Mouse (Mus musculus) lung, adult 2 months (tissue): Measurements from ENCODE around the gene Poldip3. TPM values are rescaled to one million over a fixed set of nuclear protein-coding genes. Genes with fewer than 3 reads are reported as not detected.
A peak's percentile ranks its signal among the peaks of the same experiment; 100 is the strongest.

Experiments
- DNase-seq: peaks from one replicate; pipeline ENCODE4 v3.0.0; 2022
- H3K4me1 ChIP-seq: fragments of 200-500 bp; 2 replicates; pipeline ENCODE4 v1.6.1; 2011; ENCODE audit warnings: low read length; ENCODE audit not compliant: control insufficient read depth, insufficient read depth
- H3K4me3 ChIP-seq: fragments of 200-500 bp; replicated peaks from 2 replicates; pipeline ENCODE3; 2011; ENCODE audit warnings: low read depth, mild to moderate bottlenecking, control low read depth, low read length; ENCODE audit errors: extremely low read depth
- CTCF ChIP-seq: fragments of 200-500 bp; IDR thresholded peaks from 2 replicates; pipeline ENCODE4 v1.5.1; 2011; ENCODE audit warnings: mild to moderate bottlenecking, low read length, control low read depth; ENCODE audit not compliant: insufficient read depth
- POLR2A ChIP-seq: fragments of 200-500 bp; IDR thresholded peaks from 2 replicates; pipeline ENCODE4 v1.6.1; 2011; ENCODE audit warnings: low read depth, mild to moderate bottlenecking, control low read depth, low read length, borderline replicate concordance; ENCODE audit errors: extremely low read depth
- WGBS: fragments of 180-500 bp; shearing (Covaris S2); methylation state at CpG from one replicate; pipeline ENCODE4 v1.1.7; 2018; 5-methylcytosine and 5-hydroxymethylcytosine counted together
- polyA plus RNA-seq: library from polyadenylated mRNA; depleted of rRNA; stranded (reverse); fragments of >200 nt; gene quantifications from 2 replicates; pipeline ENCODE4 v1.2.3, GENCODE M21; 2012; rRNA removed

Gene Poldip3
- 46.5 and 55.8 TPM in 2 replicates for polyA plus RNA-seq

- under 1% methylated on average over 56 of the region's 56 CpGs for WGBS
- H3K4me3 ChIP-seq, result peak within 1 kb of the TSS; percentile 96
- TF ChIP-seq POLR2A (peak; percentile 93), CTCF (no peak)
- H3K4me1 ChIP-seq, result peaks cover 14% of the 10 kb centered on the region
- DNase-seq, result peak; percentile 98
Measured at GRCm38 (mm10) chr15:83149196-83150072, at the start of gene Poldip3. Gene Poldip3, minus strand, starts transcription at chr15:83149384.

DNA sequence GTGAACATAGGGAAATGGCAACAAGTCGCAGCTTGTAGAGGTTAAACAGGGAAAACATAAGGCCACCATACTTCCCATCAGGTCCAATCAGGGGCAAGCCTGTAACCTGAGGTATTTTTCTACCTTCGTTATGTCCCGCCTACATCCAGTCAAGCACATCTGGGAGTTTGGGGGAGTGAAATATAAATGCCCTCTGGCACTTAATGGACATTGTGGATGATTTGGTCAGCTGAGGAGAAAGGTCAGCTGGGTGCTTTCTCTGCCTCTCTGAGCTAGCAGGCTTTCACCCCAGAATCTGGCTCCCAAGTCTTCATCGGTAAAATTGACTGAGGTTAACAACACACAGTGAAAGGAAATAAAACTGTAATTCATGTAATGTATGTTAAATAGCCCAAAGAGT is 44.2 kb upstream of the Poldip3 start:
- no peak for DNase-seq
- TF ChIP-seq POLR2A, result no peak
- TF ChIP-seq CTCF, result no peak
- Histone ChIP-seq H3K4me3 (no peak overlapping the region), H3K4me1 (no peaks in the 10 kb centered on the region)
- WGBS, result 97% methylated on average over 4 of the region's 4 CpGs

DNA sequence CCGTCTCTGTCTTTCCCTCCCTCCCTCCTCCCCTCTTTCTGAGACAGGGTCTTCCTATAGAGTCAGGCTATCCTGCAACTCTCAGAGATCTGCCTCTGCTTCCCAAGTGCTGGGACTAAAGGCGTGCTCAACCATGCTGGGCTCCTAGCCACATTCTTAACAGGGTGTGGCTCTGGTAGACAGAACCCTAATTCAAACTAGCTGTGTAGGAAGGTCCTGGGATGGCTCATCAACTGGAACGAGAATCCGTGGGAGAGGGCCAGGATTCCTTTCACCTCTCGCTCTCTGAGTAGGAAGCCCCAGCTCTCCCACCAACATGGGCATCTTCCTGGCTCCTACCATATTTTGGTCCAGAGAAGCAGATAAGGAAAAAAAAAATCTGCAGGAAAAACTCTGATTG is 33.2 kb upstream of the Poldip3 start:
- H3K4me1 ChIP-seq, result no peaks in the 10 kb centered on the region
- no peak overlapping the region for H3K4me3 ChIP-seq
- 57% methylated on average over 5 of the region's 5 CpGs for WGBS
- no peak for DNase-seq
- TF ChIP-seq POLR2A (no peak), CTCF (no peak)

DNA sequence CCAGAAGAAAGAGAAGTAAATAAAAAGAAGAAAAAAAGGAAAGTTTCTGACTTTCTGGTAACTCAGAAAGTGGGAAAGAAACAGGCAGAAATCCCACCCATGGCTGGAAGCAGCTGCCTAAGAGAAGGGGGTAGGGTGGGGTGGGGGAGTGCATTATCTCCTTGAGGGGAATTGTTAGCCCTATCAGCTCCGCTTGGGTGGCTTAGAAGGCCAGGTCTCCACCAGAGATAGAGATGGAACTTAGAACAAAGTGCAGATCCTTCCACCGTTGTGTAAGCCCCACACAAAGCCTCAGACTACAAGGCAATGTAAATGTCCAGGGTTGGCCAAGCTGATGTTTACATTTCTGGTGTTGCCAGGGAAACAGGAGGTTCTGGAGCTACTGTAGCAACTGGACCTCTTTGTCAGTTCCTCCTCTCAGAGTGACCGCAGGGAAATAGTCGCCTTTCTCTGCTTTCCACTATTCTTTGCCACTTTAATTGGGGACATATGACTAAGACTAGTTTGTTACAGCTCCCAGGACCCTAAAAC is 32.7 kb upstream of the Poldip3 start:
- TF ChIP-seq POLR2A (no peak), CTCF (no peak)
- WGBS, result 40% methylated on average over 4 of the region's 4 CpGs
- DNase-seq, result no peak
- Histone ChIP-seq H3K4me1 (no peaks in the 10 kb centered on the region), H3K4me3 (no peak overlapping the region)

- TF ChIP-seq POLR2A, result no peak
- TF ChIP-seq CTCF, result no peak
- WGBS, result 79% methylated on average over 6 of the region's 6 CpGs
- Histone ChIP-seq H3K4me3 (no peak overlapping the region), H3K4me1 (no peaks in the 10 kb centered on the region)
- DNase-seq, result no peak
Measured at GRCm38 (mm10) chr15:83180004-83180403, 30.8 kb upstream of the Poldip3 start.

DNA sequence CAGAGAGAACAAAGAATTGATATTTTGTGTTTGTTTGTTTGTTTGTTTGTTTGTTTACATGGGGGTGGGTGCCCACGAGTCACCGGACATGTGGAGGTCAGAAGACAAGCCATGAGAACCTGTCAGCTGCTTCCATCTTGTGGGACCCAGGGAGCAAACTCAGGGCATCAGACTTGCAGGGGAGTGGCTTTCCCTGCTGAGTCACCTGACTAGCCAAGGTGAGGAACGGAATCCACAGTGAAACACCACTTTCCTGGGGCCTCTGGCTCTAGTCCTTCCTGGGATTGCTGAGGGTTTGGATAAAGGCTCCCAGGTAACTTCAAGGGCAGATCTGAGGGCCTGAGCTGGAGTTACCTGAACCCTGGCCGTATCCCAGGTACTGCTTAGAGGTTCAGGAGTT is 27.5 kb upstream of the Poldip3 start:
- no peak for DNase-seq
- 58% methylated on average over 4 of the region's 4 CpGs for WGBS
- Histone ChIP-seq H3K4me1 (peaks cover 7% of the 10 kb centered on the region), H3K4me3 (no peak overlapping the region)
- no peak for TF ChIP-seq CTCF
- TF ChIP-seq POLR2A, result no peak

DNA sequence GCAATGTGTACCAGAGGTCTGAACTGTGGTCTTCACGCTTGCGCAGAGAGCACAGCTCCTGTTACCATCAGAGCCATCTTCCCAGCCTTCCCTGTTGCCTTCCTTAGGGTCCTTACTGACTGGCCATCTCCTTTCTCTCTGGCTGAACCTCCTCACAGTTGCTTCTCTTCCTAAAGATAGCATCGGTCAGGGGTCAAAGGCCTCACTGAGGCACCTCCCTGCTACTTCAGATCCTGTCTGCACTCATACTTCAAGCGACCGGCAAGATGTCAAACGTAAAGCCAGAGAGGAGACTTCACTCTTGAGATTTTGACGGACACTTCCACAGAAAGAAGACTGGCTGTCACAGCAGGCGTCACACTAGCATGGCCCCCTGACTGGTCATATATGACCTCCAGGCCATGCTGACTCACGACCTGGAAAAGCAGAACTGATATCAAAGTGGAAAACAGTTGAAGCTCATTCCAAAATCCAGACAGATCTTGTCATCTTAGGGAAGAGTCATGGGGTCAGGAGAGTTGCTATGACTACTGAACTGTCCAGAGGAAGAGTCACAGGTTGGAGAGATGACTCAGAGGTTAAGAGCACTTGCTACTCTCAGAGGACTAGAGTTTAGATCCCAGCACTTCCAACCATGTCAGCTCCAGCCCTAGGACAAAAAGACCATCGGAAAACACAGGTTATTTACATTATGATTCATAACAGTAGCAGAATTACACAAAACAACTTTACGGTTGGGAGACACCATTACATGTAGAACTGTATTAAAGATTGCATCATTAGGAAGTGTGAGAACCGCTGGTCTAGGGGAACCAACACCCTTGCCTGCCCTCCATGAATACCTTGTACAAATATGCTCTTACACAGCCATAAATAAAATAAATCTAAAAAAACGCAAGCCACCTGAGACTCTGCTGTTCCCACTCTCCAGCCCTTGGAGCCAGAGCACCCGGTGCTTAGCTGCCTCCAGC is 25.0 kb upstream of the Poldip3 start:
- Histone ChIP-seq H3K4me3 (no peak overlapping the region), H3K4me1 (peaks cover 22% of the 10 kb centered on the region)
- DNase-seq, result no peak
- TF ChIP-seq POLR2A (no peak), CTCF (no peak)
- 82% methylated on average over 14 of the region's 14 CpGs for WGBS

- 29% methylated on average over 28 of the region's 28 CpGs for WGBS
- no peak for TF ChIP-seq CTCF
- no peak for TF ChIP-seq POLR2A
- Histone ChIP-seq H3K4me3 (peak within 1 kb of the TSS; percentile 73), H3K4me1 (peaks cover 32% of the 10 kb centered on the region)
- no peak for DNase-seq
Measured at GRCm38 (mm10) chr15:83172492-83173429, 23.6 kb upstream of the Poldip3 start, which contains the start of gene Cyb5r3. Gene Cyb5r3, minus strand, starts transcription at chr15:83172592.
